Mouse (Mus musculus): ENCODE results near the gene Ufsp1.

The Ufsp1 gene

DNA sequence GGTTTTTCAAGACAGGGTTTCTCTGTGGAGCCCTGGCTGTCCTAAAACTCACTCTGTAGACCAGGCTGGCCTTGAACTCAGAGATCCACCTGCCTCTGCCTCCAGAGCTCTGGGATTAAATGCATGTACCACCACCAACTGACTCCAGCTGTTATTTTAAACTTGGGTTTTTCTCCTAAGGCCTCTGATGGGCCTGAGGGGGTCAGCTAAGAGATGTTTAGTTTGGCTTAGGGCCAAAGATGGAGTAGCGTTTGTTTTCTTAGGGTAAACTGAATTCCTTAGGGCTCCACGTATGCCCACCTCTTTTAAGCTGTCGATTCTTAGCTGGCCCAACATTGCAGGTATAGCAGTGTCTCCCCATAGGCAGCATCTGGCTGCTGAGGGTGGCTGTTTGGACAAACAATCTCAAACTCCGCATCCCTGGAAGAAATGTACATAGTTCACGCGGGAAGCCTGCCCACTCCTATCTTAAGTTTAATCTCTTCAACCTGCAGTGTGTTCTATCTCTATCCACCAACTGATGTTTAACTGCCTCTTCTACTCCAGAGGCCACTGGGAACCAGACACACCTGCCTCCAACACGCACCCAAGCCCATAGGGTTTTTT, 48.1 kb downstream of the Ufsp1 start:
- no peaks in the 10 kb centered on the region for H3K36me3 ChIP-seq (ENCODE audit: insufficient read depth, low read length)
- H3K4me1 ChIP-seq (replicated peaks; ENCODE audit: low read depth, low read length), result peaks cover 66% of the 10 kb centered on the region
- H3K27me3 ChIP-seq (ENCODE audit: insufficient read depth, low read length), result no peaks in the 10 kb centered on the region
- TF ChIP-seq CTCF (conservative IDR thresholded peaks at IDR 0.05; ENCODE audit: low read length) (no peak), NANOG (IDR thresholded peaks at IDR 0.05; ENCODE audit: borderline replicate concordance, low read length) (no peak), POU5F1 (IDR thresholded peaks at IDR 0.05; ENCODE audit: borderline replicate concordance, low read length) (no peak)
- H3K9me3 ChIP-seq (ENCODE audit: low read length), result no peaks in the 10 kb centered on the region
- no peak overlapping the region for H3K4me3 ChIP-seq (replicated peaks; ENCODE audit: low read length)

GRCm38 (mm10) chr5:137343412-137343811, 49.0 kb downstream of the Ufsp1 start:
- TF ChIP-seq POU5F1 (IDR thresholded peaks at IDR 0.05; ENCODE audit: borderline replicate concordance, low read length) (no peak), CTCF (conservative IDR thresholded peaks at IDR 0.05; ENCODE audit: low read length) (no peak), NANOG (IDR thresholded peaks at IDR 0.05; ENCODE audit: borderline replicate concordance, low read length) (no peak)

GRCm38 (mm10) chr5:137343869-137344268, 49.4 kb downstream of the Ufsp1 start:
- TF ChIP-seq POU5F1 (IDR thresholded peaks at IDR 0.05; ENCODE audit: borderline replicate concordance, low read length), result no peak
- no peak for TF ChIP-seq NANOG (IDR thresholded peaks at IDR 0.05; ENCODE audit: borderline replicate concordance, low read length)
- peak; percentile 53 for TF ChIP-seq CTCF (conservative IDR thresholded peaks at IDR 0.05; ENCODE audit: low read length)
- H3K36me3 ChIP-seq (ENCODE audit: insufficient read depth, low read length), result no peaks in the 10 kb centered on the region
- H3K4me1 ChIP-seq (replicated peaks; ENCODE audit: low read depth, low read length), result peaks cover 70% of the 10 kb centered on the region
- H3K4me3 ChIP-seq (replicated peaks; ENCODE audit: low read length), result no peak overlapping the region
- no peaks in the 10 kb centered on the region for H3K27me3 ChIP-seq (ENCODE audit: insufficient read depth, low read length)
- no peaks in the 10 kb centered on the region for H3K9me3 ChIP-seq (ENCODE audit: low read length)

More at GRCm38 (mm10) chr5:137343412-137343811, 49.0 kb downstream of the Ufsp1 start:
- Histone ChIP-seq H3K4me1 (replicated peaks; ENCODE audit: low read depth, low read length) (peaks cover 70% of the 10 kb centered on the region), H3K36me3 (ENCODE audit: insufficient read depth, low read length) (no peaks in the 10 kb centered on the region), H3K9me3 (ENCODE audit: low read length) (no peaks in the 10 kb centered on the region), H3K27me3 (ENCODE audit: insufficient read depth, low read length) (no peaks in the 10 kb centered on the region), H3K4me3 (replicated peaks; ENCODE audit: low read length) (no peak overlapping the region)
